Mouse (Mus musculus) intestine, embryonic 15.5 days (tissue): ENCODE measurements at regions not wholly inside any gene's neighbourhood (a gene's known extent, or its start where the extent isn't known, plus 50 kb on each side); places are given as distances from the start of the nearest gene placed in this dataset.

Source experiments
- ATAC-seq: fragments of 200-750 bp; cut with Nextera tagmentation; 2 replicates; pipeline ENCODE4 v1.8.0; 2017; ENCODE audit warnings: moderate TSS enrichment, moderate library complexity
- H3K27ac ChIP-seq: fragments of 300-500 bp; sonication (generic); 2 replicates; pipeline ENCODE4 v1.5.1; 2015; ENCODE audit warnings: mild to moderate bottlenecking, inconsistent platforms
- H3K27me3 ChIP-seq: fragments of 300-500 bp; sonication (generic); replicated peaks from 2 replicates; pipeline ENCODE4 v1.6.1; 2015; ENCODE audit warnings: inconsistent platforms
- H3K36me3 ChIP-seq: fragments of 300-500 bp; sonication (generic); 2 replicates; pipeline ENCODE4 v1.6.1; 2015; ENCODE audit warnings: inconsistent platforms
- H3K4me1 ChIP-seq: fragments of 300-500 bp; sonication (generic); replicated peaks from 2 replicates; pipeline ENCODE4 v1.6.1; 2015; ENCODE audit warnings: inconsistent platforms
- H3K4me2 ChIP-seq: fragments of 300-500 bp; sonication (generic); replicated peaks from 2 replicates; pipeline ENCODE4 v1.6.1; 2015; ENCODE audit warnings: mild to moderate bottlenecking, inconsistent platforms
- H3K4me3 ChIP-seq: fragments of 300-500 bp; sonication (generic); replicated peaks from 2 replicates; pipeline ENCODE4 v1.5.1; 2015; ENCODE audit warnings: inconsistent platforms
- H3K9ac ChIP-seq: fragments of 300-500 bp; sonication (generic); 2 replicates; pipeline ENCODE4 v1.6.1; 2015; ENCODE audit warnings: inconsistent platforms
- H3K9me3 ChIP-seq: fragments of 300-500 bp; sonication (generic); 2 replicates; pipeline ENCODE4 v1.6.1; 2016; ENCODE audit warnings: inconsistent platforms
- WGBS: fragments of 180-500 bp; shearing (Covaris S2); methylation state at CpG from one replicate; pipeline ENCODE4 v1.1.7; 2015; 5-methylcytosine and 5-hydroxymethylcytosine counted together

DNA sequence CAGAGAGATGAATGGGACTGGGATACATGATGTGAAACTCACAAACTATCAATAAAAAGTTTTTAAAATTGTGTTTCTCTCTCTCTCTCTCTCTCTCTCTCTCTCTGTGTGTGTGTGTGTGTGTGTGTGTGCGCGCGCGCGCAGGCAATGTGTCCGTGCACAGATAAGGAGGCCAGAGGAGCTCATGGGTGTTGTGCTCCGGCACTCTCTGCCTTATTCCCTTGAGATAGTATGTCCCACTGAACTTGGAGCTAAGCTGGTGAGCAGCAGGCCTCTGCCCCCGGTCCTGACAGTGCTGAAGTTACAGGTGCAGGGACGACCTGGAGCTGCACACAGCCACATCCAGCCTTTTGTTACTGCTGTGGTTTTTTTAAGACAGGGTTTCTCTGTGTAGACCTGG is 57.9 kb upstream of the Galnt15 start:
- H3K9me3 ChIP-seq, result no peaks in the 10 kb centered on the region
- H3K27me3 ChIP-seq, result no peaks in the 10 kb centered on the region
- 92% methylated on average over 9 of the region's 9 CpGs for WGBS
- H3K36me3 ChIP-seq, result no peaks in the 10 kb centered on the region
- H3K27ac ChIP-seq, result no peak overlapping the region
- ATAC-seq, result peak; percentile 67; the same call in 1 of the 2 replicates
- H3K4me3 ChIP-seq, result no peak overlapping the region
- no peak overlapping the region for H3K9ac ChIP-seq
- no peak overlapping the region for H3K4me2 ChIP-seq
- no peaks in the 10 kb centered on the region for H3K4me1 ChIP-seq

DNA sequence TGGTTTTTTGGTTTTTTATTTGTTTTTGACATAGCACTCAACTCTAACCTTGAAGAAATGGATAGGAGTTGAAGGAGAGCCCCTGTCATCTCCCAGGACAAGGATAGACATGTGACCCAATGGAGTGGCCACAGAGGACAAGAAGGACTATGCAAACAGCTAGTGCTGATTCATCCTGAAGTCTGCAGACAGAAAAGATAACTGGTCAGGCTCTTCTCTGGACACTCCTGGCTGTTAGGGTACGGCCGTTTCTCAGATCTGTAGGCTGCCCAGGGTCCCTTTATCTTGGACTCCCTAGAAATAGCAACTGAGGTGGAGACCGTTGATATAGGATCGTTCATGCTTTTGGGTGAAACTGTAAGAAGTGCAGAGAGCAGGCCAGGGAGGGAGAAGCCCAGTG is 55.1 kb upstream of the Galnt15 start:
- no peak for ATAC-seq
- H3K27me3 ChIP-seq, result no peaks in the 10 kb centered on the region
- H3K4me2 ChIP-seq, result no peak overlapping the region
- H3K4me3 ChIP-seq, result no peak overlapping the region
- H3K4me1 ChIP-seq, result no peaks in the 10 kb centered on the region
- H3K27ac ChIP-seq, result no peak overlapping the region
- no peak overlapping the region for H3K9ac ChIP-seq
- no peaks in the 10 kb centered on the region for H3K36me3 ChIP-seq
- WGBS, result 84% methylated on average over 4 of the region's 4 CpGs
- H3K9me3 ChIP-seq, result no peaks in the 10 kb centered on the region

DNA sequence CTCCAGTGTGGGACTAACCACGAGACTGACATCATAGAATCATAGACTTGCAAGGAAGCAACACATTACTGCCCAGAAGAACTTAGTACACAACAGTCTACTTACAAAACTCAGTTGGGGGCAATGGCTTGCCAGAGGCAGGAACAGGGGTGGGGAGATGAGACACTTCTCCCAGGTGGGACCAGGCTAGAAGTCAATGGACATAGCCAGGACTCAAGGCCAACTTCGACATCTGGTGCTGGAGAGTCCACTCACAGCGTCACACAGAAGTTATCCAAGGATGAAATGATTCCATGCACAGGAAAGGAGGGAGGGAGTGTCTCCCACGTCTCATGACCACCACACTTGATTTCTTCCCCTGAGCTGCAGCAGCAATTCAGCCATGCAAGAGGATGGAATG is 50.6 kb upstream of the Galnt15 start:
- Histone ChIP-seq H3K27ac (no peak overlapping the region), H3K4me1 (no peaks in the 10 kb centered on the region), H3K36me3 (no peaks in the 10 kb centered on the region), H3K9ac (no peak overlapping the region), H3K4me2 (no peak overlapping the region), H3K9me3 (no peaks in the 10 kb centered on the region), H3K27me3 (no peaks in the 10 kb centered on the region), H3K4me3 (no peak overlapping the region)
- ATAC-seq, result no peak
- WGBS, result 79% methylated on average over 4 of the region's 4 CpGs

DNA sequence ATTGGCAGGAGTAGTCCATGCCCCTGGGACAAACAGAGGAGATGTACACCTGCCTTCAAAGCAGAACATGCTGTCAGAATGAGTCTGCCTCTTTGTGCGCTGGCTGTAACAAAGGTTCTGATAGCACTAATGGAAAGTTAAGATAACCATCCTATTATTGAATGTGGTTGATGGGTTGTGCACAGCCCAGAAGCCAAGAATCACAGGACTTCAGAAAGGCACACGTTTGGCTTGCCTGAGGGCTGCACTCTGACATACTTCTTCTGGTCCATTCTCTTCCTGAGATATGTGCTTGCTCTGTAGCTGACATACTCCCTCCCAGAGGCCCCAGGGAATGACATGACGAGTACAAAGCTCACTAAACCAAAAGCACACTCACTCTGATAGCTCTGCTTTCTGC is 50.1 kb upstream of the Galnt15 start:
- Histone ChIP-seq H3K27ac (no peak overlapping the region), H3K4me3 (no peak overlapping the region), H3K36me3 (no peaks in the 10 kb centered on the region), H3K4me1 (no peaks in the 10 kb centered on the region), H3K27me3 (no peaks in the 10 kb centered on the region), H3K9me3 (no peaks in the 10 kb centered on the region), H3K9ac (no peak overlapping the region), H3K4me2 (no peak overlapping the region)
- ATAC-seq, result no peak
- 60% methylated on average over 3 of the region's 3 CpGs for WGBS
